Mouse (Mus musculus): ENCODE measurements around the gene Pan2.

- TF ChIP-seq GATA1 (IDR thresholded peaks at IDR 0.05; ENCODE audit: low read length) (no peak), TAL1 (IDR thresholded peaks at IDR 0.05; ENCODE audit: low read length) (no peak)
Observed at GRCm38 (mm10) chr10:128343436-128343835, 40.3 kb downstream of the Pan2 start.

All from erythroblast, embryonic 14.5 days (primary cell).